Mouse (Mus musculus): ENCODE data around the gene Hsbp1.
"Not testable (repeated sequence)": the region's sequence is repeated elsewhere in the genome, so short reads cannot be mapped to it uniquely, and the experiment has no call there.

Gene Hsbp1

GRCm38 (mm10) chr8:119344190-119344856 is at the start of gene Hsbp1:
TSS of gene Hsbp1 (plus strand) at chr8:119344488.
- peak; percentile 88 for DNase-seq (ENCODE audit: low spot score)

- DNase-seq (ENCODE audit: low spot score) = no peak
Measured at GRCm38 (mm10) chr8:119295477-119295876, 48.8 kb upstream of the Hsbp1 start.

GRCm38 (mm10) chr8:119297752-119298151 is 46.5 kb upstream of the Hsbp1 start:
- not testable (repeated sequence) for DNase-seq (ENCODE audit: low spot score)

GRCm38 (mm10) chr8:119300335-119300734 is 44.0 kb upstream of the Hsbp1 start:
- no peak for DNase-seq (ENCODE audit: low spot score)

GRCm38 (mm10) chr8:119304196-119304595 is 40.1 kb upstream of the Hsbp1 start:
- DNase-seq (ENCODE audit: low spot score) = no peak

GRCm38 (mm10) chr8:119311412-119311811 is 32.9 kb upstream of the Hsbp1 start:
- DNase-seq (ENCODE audit: low spot score) = no peak

GRCm38 (mm10) chr8:119323215-119323614 is 21.1 kb upstream of the Hsbp1 start:
- DNase-seq (ENCODE audit: low spot score) = no peak

GRCm38 (mm10) chr8:119339546-119339945 is 4.7 kb upstream of the Hsbp1 start:
- no peak for DNase-seq (ENCODE audit: low spot score)

GRCm38 (mm10) chr8:119343606-119344005 is 682 bp upstream of the Hsbp1 start:
- DNase-seq (ENCODE audit: low spot score) = no peak

GRCm38 (mm10) chr8:119345029-119345682 is 868 bp downstream of the Hsbp1 start:
- no peak for DNase-seq (ENCODE audit: low spot score)

- DNase-seq (ENCODE audit: low spot score) = no peak
Measured at GRCm38 (mm10) chr8:119345683-119346075, 1.4 kb downstream of the Hsbp1 start.

- DNase-seq (ENCODE audit: low spot score) = no peak
Measured at GRCm38 (mm10) chr8:119351647-119352046, 7.4 kb downstream of the Hsbp1 start.

GRCm38 (mm10) chr8:119352977-119353658 is 8.8 kb downstream of the Hsbp1 start:
- no peak for DNase-seq (ENCODE audit: low spot score)

- DNase-seq (ENCODE audit: low spot score) = no peak
Measured at GRCm38 (mm10) chr8:119353659-119354023, 9.4 kb downstream of the Hsbp1 start.

- DNase-seq (ENCODE audit: low spot score) = not testable (repeated sequence)
Measured at GRCm38 (mm10) chr8:119356631-119357030, 12.3 kb downstream of the Hsbp1 start.

- DNase-seq (ENCODE audit: low spot score) = no peak
Measured at GRCm38 (mm10) chr8:119358175-119358574, 13.9 kb downstream of the Hsbp1 start.

GRCm38 (mm10) chr8:119358836-119359235 is 14.5 kb downstream of the Hsbp1 start:
- peak; percentile 24 for DNase-seq (ENCODE audit: low spot score)

GRCm38 (mm10) chr8:119360686-119361295 is 16.5 kb downstream of the Hsbp1 start:
- no peak for DNase-seq (ENCODE audit: low spot score)

- not testable (repeated sequence) for DNase-seq (ENCODE audit: low spot score)
Measured at GRCm38 (mm10) chr8:119374716-119375115, 30.4 kb downstream of the Hsbp1 start.

- DNase-seq (ENCODE audit: low spot score) = no peak
Measured at GRCm38 (mm10) chr8:119378476-119378875, 34.2 kb downstream of the Hsbp1 start.

GRCm38 (mm10) chr8:119380619-119381018 is 36.3 kb downstream of the Hsbp1 start:
- no peak for DNase-seq (ENCODE audit: low spot score)

GRCm38 (mm10) chr8:119384478-119384877 is 40.2 kb downstream of the Hsbp1 start:
- peak; percentile 32 for DNase-seq (ENCODE audit: low spot score)

- DNase-seq (ENCODE audit: low spot score) = no peak
Measured at GRCm38 (mm10) chr8:119385854-119386253, 41.6 kb downstream of the Hsbp1 start.

All from ovary, postnatal 10 days (tissue).